Mouse (Mus musculus) retina, adult 2 months (tissue): Measurements from ENCODE around the gene Ulk4.

ENCODE experiments used
- DNase-seq: peaks from one replicate; pipeline ENCODE4 v3.0.0-alpha.2; 2012; ENCODE audit warnings: low read depth, low spot score

The Ulk4 gene

DNA sequence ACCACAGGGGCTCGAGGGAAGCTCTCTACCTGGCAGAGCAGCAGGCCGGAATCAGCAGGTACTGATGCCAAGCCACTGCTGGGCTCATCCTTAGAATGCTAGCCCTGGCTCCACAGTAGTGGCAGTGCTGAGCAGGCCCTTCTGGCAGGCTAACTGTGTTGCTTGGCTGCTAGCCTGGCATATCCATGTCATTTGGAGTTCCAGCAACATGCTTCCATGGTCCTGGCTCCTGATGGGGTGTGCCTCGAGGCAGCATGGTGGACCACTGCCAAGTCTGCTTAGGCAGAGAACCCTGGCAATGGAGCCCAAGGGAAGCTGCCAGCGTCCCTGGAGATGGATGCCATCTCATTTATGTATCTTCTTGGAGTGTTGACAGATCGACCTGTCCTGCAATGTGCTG is 169.4 kb downstream of the Ulk4 start:
- DNase-seq, result no peak

DNA sequence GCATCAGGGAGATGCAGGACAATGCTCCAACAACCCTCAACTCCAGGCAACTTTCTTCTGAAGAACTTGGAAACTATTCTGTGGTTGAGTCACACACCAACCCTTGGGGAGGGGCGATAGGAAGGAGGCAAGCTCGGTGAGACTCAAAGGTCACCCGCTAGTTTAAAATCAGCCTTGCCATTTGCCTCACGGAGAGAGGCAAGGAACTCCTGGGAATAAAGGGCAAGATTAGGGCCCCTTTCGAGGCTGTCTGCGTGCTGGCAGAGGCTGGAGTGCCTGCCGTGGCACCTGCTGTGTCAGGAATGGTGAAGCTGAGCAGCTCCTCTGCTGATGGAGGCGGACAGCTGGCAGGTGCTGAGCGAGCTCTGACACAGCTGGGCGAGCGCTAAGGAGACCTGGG is 169.9 kb downstream of the Ulk4 start:
- DNase-seq, result no peak

DNA sequence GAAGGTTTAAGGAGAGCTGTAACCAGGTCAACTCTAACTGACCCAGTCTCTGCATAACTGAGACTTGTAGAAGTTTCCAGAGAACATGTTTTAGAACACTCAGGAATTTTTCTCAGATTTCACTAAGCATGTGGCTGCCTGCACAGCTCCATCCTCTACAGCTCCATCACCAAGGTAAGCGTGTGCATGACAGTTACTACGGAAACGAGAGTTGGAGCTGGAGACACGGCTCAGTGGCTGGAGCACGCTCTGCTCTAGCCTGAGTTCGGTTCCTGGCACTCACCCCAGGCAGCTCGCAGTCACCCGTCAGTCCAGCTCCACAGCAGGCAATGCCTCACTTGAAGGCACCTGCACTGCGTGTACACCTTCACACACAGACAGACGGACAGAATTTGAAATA is 175.5 kb downstream of the Ulk4 start:
- no peak for DNase-seq

DNA sequence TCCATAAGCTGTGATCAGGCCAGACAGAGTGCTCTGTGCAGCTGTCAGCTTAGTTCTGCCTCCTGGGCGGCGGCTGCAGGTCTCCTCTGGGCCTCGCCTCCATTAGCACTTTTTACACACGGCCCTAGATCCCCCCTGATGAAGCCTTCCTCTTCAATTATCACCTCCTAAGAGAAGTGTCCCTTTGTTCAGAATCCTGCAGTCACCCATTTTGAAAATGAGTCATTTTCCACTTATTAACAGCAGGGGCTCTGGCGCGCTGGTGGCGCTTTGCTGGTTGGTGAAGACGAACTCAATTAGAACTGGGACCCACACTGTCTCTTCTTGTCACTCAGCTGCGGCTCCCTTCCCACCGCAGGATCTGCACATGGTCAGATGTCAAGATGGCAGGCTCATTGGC is 177.5 kb downstream of the Ulk4 start:
- no peak for DNase-seq

DNA sequence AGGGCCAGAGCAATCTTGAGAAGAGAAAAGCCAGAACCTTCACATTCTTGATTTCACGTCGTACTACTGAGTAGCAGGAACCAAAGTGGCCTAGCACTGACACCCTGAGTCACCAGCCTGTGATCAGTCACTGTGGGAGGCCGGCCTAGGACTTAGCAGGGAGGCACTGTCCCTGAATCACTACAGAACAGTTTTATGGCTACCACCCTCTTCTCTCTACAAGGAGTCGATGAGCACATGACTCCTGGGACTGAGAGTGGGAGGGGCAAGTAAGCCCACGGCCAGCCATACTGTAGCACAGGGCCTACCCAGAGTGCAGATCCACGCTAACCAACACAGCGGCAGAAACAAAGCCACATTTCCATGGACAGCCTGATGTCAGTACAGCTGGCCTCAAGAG is 183.2 kb downstream of the Ulk4 start:
- DNase-seq, result no peak

DNA sequence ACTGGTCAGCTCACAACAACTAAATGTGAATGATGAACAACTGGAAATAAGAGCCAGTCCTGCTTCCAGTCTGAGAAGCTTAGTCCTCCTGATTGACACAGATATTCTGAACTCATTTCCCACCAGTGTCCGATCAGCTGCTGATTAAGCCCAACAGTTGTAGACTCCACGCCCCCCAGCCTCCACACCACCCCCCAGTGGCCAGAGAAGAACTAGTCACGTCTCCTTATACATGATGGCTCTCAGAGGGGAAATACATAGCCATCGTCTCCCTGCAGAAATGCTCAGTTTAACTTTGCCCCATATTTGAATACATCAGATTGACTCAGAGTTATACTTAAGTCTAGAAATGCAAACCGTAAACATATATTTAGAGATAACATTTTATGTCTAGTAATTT is 184.4 kb downstream of the Ulk4 start:
- DNase-seq, result no peak

DNA sequence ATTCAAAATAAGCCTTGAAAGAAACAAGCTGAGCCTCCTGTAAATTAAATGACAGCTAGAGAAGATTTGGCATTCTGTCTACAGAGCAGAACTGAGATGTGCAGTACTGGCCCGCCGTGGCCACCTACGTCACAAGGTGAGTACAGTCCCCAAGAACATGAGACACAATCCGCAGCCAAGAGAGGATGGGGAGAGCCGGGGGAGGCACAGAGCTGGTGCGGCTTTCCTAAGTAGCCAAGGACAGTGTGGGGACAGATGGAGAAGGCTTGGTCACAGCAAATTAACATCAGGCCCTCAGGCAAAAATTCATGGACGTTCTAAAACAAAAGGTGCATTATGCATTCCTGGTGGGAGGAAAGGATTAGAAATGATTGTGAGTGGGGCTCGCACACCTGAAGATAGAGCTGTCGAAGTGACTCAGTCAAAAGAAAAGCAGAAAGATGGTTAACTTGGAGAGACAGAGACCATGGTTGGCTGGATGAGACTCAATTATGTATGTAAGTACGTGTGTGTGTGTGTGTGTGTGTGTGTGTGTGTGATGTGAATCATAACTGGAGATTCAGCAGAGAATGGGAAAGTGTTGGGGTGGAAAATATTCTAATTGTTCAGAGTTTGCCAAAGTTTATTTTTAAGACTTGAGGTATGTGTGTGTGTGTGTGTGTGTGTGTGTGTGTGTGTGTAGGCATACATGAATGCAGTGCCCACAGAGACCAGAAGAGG is 185.8 kb downstream of the Ulk4 start:
- no peak for DNase-seq

DNA sequence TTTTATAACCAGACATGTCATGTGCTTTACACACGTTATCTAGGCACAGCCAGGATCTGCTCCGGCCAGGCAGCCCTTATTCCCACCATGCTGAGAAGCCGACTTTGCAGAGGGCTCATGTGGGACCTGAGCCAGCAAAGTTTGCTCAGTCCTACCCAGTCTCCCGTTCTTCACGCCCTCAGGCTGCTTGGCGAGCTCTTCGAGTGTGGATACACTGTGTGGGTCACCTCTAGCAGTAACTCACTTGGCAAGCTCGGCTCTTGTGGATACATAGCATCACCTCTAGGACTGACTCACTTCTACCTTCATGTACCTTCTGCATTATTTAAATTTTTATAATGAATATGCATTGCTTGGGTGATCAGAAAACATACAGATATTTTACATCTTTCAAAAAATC is 189.3 kb downstream of the Ulk4 start:
- no peak for DNase-seq

DNA sequence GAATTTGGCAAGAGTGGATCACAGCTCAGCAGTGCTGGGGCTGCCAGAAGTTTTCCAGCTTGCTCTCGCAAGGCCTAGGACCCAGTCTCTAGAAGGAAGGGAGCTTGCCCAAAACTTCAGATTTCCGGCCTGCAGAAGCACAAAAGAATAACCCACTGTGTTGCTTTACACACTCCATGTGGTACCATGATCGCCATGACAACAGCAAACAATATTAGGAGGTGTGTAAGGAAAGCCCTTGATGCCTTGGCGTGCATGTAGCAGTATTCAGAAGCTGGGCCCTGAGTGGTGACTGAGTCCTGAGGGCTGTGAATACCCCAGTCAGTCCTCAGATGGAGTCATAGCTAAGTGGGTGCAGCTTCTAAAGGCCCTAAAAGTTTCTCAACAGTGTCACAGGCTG is 192.8 kb downstream of the Ulk4 start:
- no peak for DNase-seq

DNA sequence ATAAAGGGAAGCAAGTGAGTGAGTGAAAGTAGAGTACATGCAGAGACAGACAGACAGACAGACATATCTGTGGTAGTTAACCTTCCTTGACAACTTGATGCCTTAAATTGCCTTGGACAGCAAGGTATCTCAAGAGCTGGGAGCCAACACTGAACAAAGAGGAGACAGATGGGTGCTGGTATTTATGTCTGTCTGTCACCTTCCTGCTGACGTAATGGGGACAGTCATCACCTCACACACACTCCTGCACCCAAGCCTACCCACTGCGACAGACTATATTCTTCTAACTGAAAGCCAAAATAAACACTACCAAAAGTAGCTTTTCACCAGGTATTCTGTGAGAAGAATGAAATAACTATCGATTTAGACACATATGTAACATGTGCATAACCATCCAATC is 196.2 kb downstream of the Ulk4 start:
- no peak for DNase-seq

DNA sequence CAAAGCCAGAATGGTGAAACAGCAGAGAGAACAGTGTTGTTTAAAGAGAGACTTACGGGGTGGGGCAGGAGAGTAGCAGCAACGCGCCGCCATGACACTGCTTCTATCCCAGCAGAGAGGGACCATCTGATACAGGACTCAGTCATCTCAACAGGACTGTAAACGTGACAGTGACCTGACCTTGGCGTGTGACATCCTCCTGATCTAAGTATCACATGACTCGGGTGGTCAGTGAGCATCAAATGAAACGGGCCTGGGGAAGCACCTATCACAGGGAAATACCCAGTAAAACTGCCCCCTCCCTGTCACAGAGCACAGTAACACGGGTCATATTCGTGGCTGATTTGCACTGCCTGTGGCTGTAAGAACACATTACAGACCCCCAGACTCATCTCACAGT is 196.6 kb downstream of the Ulk4 start:
- no peak for DNase-seq

DNA sequence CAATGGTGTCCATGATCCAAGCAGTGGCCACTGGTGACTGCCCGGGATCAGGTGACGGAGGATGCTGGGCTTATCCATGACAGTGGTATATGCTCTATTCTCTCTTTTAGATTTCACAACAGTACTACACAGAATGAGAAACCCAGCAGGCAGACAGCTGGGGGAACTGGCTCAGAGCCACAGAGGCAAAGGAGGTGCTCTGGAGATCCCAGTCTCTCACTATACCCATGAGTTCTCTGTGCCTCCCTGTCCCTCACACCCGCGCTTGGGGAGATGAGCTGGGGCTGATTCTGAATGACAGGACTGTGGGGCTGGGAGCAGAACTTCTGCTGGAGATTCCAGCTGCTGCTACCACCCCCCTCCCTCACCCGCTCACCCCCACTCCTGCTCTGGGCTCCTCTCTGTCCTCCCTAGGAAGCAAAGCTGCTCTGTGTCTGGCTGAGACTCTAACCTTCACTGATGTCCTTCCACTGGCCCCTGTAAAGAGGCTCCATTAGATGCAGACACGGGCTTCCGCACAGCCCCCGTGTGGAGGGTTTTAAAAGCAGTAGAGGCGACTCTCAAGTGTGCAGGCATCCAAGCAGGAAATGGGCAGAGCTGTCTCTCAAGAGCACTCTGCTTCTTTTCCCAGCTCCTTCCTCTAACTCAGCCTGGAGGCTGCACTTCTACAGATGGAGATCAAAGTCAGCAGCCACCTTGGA is 197.5 kb downstream of the Ulk4 start:
- no peak for DNase-seq

DNA sequence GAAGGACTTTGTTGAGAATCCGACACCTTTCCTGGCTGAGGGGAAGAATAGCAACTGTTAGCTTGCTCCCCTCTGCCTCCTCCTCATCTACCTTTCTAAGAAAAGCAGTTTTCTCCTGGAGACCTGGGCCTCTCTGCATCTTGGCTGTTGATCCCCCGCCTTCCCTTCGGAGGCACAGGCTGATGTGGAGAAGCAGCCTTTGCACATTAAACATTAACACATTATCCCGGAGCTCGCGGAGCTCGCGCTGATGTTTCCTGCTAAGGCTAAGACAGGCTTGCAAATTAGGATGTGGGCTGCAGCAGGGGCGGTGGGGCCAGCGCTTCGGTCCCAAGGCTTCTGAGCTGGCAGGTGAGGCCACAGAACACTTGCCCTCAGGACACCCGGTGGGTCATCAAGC is 200.7 kb downstream of the Ulk4 start:
- no peak for DNase-seq

DNA sequence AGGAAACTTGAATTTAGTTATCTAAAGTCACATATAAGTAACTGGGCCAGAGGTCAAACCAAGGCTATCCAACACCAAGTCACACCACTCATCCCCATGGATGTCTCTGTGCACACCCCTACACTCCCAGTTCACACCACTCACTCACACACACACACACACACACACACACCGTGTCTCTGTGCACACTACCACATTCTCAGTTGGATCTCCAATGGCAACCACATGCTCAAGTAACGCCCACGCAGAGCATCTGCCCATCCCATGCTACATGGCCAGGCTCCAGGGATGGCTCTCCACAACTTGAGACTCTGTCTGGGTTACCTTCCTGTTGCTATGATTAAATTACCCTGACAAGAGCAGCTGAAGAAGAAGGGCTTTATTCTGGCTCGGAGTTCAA is 201.8 kb downstream of the Ulk4 start:
- no peak for DNase-seq

DNA sequence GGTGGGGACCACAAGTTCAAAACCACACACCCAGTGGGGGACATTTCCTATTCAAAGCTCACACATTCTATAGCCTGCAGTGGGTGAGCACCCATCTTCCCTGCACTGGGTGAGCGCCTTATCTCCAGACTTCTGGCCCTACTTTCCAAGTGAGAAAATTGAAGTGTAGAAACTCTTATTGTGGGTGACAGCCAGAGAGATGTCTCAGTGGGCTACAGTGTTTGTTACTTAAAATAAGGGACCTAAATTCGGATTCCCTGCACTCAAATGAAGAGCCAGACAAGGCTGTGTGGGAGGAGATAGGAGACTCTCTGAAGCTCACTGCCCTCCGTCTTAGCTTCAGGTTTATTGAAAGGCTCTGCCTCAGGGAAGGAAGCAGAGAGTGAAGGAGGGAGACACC is 202.3 kb downstream of the Ulk4 start:
- no peak for DNase-seq

DNA sequence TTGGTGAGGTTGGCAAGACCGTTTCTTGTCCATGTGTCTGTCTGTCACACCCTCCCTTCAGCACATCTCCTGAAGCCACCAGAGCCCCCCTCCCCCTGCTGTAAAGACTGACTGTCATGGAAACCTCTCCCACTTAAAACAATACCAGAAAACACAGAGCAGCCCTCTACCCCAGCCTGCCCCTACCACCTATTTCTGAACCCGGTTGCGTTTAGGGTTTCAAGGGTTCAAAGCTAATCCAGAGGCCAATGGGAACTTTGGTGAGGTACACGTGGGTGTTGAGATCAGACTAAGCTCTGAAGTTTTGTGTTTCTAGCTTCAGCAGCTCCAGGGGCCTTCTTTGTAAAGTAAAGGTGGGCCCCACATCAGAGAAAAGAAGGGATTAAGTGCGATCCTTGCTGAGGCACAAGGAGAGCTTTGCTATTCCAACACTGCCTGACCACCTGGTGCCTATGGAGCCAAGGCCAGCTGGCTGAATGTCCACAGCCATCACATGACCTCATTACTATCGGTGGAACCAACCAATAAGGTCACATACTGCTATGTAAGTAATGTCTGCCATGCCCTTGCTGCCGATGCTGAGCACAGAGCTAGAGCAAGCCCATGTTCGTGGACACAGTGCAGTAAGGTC is 204.8 kb downstream of the Ulk4 start:
- DNase-seq, result no peak

DNA sequence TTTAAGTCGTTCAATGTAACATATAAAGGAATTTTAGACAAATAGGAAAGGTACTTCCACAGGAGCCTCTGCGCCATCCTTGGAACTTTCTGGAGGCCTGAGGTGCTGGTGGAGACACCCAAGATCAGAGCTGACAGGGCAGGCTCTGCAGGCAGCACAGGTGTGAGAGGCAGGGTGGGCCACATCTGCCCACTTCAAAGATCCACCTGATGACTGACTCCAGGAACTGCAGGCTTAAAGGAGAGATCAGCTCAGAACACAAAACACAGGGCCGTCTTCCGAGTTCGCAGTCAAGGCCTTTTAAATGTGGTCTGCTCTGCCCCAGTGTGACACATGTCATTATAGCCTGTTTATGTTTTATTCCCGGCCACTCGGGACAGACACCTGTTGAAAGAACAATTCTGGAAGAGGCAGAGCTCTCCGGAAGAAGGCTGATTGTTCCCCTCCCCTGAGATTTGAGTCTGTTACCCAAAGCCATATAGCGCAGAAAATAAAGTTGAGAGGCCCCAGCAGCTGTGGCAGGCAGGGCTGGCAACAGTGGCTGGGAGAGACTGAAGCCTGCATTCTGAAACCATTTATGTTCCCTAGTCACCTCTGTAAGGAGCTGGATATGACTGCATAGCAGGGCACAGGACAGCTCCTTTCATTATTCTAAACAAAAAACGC is 205.4 kb downstream of the Ulk4 start:
- no peak for DNase-seq

DNA sequence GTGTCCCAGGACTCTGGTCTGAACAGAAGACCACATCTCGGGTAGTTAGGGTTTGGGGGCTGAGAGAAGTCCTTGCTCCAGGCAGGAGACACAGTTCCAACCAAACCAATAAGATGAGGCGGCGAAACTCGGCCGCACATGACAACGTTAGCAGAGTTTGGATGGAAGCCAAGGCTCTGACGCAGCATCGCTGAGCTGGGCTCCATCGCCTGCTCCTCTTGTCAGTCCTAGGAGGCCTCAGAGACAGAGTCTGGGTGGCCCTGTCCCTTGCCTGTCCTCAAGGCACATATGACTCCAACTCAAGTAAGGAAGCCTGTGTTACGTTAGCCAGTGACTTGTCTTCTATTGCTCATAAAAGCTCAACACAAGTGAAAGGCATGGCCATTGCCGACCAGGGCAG is 205.9 kb downstream of the Ulk4 start:
- DNase-seq, result no peak

DNA sequence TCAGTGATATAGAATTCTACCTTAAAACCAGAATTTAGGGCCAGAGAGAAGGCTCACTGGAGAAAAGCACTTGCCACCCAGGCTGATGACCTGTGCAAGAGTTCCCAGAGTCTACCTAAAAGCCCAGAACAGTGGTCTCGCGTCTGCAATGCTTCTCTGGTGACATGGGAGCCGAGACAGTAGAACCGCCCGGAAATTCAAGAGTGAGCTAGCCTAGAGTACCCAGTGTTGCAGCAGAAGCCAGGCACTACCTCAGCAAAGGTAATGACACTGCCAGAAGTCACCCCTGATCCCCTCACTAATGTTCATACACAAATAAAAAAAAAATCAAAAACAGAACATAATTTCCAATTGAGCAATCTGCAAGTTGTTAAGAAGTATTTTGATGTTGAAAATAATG is 208.9 kb downstream of the Ulk4 start:
- no peak for DNase-seq

DNA sequence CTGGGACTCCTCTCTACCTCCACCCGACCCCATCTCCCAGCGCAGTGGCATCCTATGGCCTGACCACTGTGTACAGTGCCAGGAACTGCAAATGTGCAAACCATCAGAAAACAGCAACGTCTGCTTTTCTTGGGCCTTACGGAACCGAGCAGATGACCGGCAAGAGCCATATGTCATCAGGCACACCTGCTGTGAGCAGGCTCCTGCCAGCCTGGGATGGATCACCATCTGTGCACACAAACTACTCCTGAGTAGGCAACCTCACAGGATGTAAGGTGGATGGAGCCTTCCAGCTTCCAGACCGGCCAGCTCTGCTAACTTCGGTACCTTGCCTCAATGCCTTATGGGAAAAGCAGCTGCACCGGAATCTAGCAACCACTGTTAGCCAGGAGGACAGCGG is 210.0 kb downstream of the Ulk4 start:
- no peak for DNase-seq

DNA sequence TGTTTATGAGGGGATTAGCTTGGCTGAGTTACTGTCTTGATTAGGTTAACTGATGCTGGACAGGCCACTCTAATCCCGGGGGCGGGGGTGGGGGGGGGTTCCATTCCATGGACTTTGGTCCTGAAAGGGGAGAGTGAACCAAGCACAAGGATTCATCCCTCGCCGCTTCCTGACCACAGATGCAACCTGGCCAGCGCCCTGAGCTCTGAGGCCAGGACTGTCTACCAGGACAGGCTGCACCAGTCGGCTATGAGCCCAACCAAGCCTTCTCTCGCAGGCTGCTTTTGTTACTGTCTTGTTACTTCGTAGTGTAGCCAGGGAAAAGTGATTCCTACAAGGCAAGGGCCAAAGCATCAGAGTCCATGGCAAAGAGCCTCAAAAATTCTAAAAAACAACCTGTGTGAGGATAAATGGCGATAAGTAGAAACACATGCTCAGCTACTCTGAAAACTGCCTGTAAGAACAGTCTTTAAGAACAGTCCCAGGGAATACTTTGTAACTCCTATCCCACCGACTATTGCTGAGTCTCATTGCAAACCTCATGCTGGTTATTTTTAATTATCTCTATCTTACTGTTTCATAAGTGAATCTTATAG is 211.5 kb downstream of the Ulk4 start:
- no peak for DNase-seq
